Mouse (Mus musculus) heart, postnatal 0 days (tissue): Measurements from ENCODE around the gene Ap3m1. TPM values are rescaled to one million over a fixed set of nuclear protein-coding genes. Genes with fewer than 3 reads are reported as not detected.

ENCODE experiments used
- ATAC-seq: fragments of 200-750 bp; cut with Nextera tagmentation; 2 replicates; pipeline ENCODE4 v1.8.0; 2017; ENCODE audit warnings: low read depth, moderate number of reproducible peaks, moderate library complexity; ENCODE audit not compliant: insufficient read depth
- DNase-seq: peaks from one replicate; pipeline ENCODE4 v3.0.0-alpha.2; 2016; ENCODE audit warnings: low spot score
- H3K27ac ChIP-seq: fragments of 300-500 bp; sonication (generic); 2 replicates; pipeline ENCODE4 v1.5.1; 2014; ENCODE audit warnings: low read depth, mild to moderate bottlenecking
- H3K27me3 ChIP-seq: fragments of 300-500 bp; sonication (generic); 2 replicates; pipeline ENCODE4 v1.6.1; 2014; ENCODE audit warnings: low read length, mixed read lengths; ENCODE audit not compliant: control insufficient read depth, insufficient read depth
- H3K36me3 ChIP-seq: fragments of 300-500 bp; sonication (generic); replicated peaks from 2 replicates; pipeline ENCODE4 v1.6.1; 2014; ENCODE audit warnings: low read length, mixed read lengths; ENCODE audit not compliant: control insufficient read depth, insufficient read depth
- H3K4me1 ChIP-seq: fragments of 300-500 bp; sonication (generic); 2 replicates; pipeline ENCODE4 v1.6.1; 2014; ENCODE audit warnings: antibody characterized with exemption; ENCODE audit not compliant: control insufficient read depth, insufficient read depth
- H3K4me2 ChIP-seq: fragments of 300-500 bp; sonication (generic); 2 replicates; pipeline ENCODE4 v1.6.1; 2014; ENCODE audit warnings: low read depth, mild to moderate bottlenecking, low read length, moderate library complexity
- H3K4me3 ChIP-seq: fragments of 300-500 bp; sonication (generic); 2 replicates; pipeline ENCODE4 v1.5.1; 2014; ENCODE audit warnings: low read depth, low read length
- H3K9ac ChIP-seq: fragments of 300-500 bp; sonication (generic); replicated peaks from 2 replicates; pipeline ENCODE4 v1.6.1; 2014; ENCODE audit warnings: low read depth, low read length, mixed read lengths
- H3K9me3 ChIP-seq: fragments of 300-500 bp; sonication (generic); replicated peaks from 2 replicates; pipeline ENCODE4 v1.6.1; 2016; ENCODE audit warnings: low read length; ENCODE audit not compliant: control insufficient read depth
- CTCF ChIP-seq: IDR thresholded peaks from 2 replicates; pipeline ENCODE4 v1.5.1; 2016; ENCODE audit warnings: antibody characterized with exemption, control low read depth, low read depth
- EP300 ChIP-seq: IDR thresholded peaks from 2 replicates; pipeline ENCODE4 v1.6.1; 2016; ENCODE audit warnings: antibody characterized with exemption, low read depth
- WGBS: fragments of 180-500 bp; shearing (Covaris S2); extraction: QIAGEN DNeasy Blood & Tissue Kit; methylation state at CpG from one replicate; pipeline ENCODE4 v1.1.7; 2014; 5-methylcytosine and 5-hydroxymethylcytosine counted together
- polyA plus RNA-seq: library from polyadenylated mRNA; unstranded; fragments of >200 nt; fragmentation: Nextera tagmentation; extraction: Ambion mirVana; gene quantifications from 2 replicates; pipeline ENCODE4 v1.2.1, GENCODE M21; 2015
- total RNA-seq: library from RNA; depleted of rRNA; stranded (reverse); fragments of >200 nt; gene quantifications from 2 replicates; pipeline ENCODE4 v1.2.3, GENCODE M21; 2014; ENCODE audit warnings: low replicate concordance; rRNA removed

Ap3m1 gene
- total and polyA plus RNA-seq, 2 experiments from 2014 or later: 43.6 to 63.7 TPM

GRCm38 (mm10) chr14:20985482-20985881, 66.8 kb downstream of the Ap3m1 start:
- H3K9me3 ChIP-seq: no peaks in the 10 kb centered on the region
- no peak for ATAC-seq
- peaks cover 66% of the 10 kb centered on the region for H3K36me3 ChIP-seq
- H3K4me2 ChIP-seq: no peak overlapping the region
- peaks cover 11% of the 10 kb centered on the region; the same call in 1 of the 2 replicates for H3K4me1 ChIP-seq
- no peak overlapping the region for H3K4me3 ChIP-seq
- no peaks in the 10 kb centered on the region for H3K27me3 ChIP-seq
- WGBS: 40% methylated on average over 3 of the region's 3 CpGs
- H3K9ac ChIP-seq: no peak overlapping the region
- no peak for DNase-seq
- TF ChIP-seq CTCF (no peak), EP300 (no peak)
- no peak overlapping the region for H3K27ac ChIP-seq

DNA sequence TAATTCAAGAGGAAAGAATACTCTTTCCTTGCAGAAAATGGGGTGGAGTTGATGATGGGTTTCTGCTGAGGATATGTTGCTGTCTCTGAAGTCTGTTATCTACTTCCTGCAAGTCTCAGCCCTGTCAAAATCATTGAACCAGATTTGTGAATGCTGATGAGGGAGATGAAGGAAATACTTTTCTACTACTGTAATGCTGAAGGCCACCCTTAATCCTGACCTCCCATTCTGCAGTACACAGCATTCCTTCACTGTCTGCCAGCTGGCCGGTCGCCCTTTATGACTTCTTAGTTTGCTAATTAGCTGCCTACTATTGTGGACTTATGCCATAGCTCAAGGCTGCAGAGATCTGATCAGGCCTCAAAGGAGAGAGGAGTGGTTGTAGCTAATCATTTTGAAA, 68.5 kb downstream of the Ap3m1 start:
- TF ChIP-seq CTCF (no peak), EP300 (no peak)
- Histone ChIP-seq H3K27ac (0 out of 2 replicates have a peak overlapping the region, but pooled peaks have one; percentile 11), H3K4me1 (peaks cover 11% of the 10 kb centered on the region; the same call in 1 of the 2 replicates), H3K4me3 (no peak overlapping the region), H3K27me3 (no peaks in the 10 kb centered on the region), H3K36me3 (peaks cover 56% of the 10 kb centered on the region), H3K4me2 (no peak overlapping the region), H3K9me3 (no peaks in the 10 kb centered on the region), H3K9ac (no peak overlapping the region)
- ATAC-seq (peak; percentile 27), DNase-seq (peak; percentile 56)
- WGBS: 12% methylated on average over 2 of the region's 2 CpGs

Other genes starting within 250 kb of the Ap3m1 start
- gene Plau, start 215.8 kb downstream of the Ap3m1 start, total RNA-seq: 3.3 and 4.2 TPM in 2 replicates
- gene Plau, start 215.8 kb downstream of the Ap3m1 start, polyA plus RNA-seq: 0.84 and 0.89 TPM in 2 replicates
- 124 and 140 TPM in 2 replicates for gene Vcl, start 123.1 kb downstream of the Ap3m1 start, total RNA-seq
- gene Vcl, start 123.1 kb downstream of the Ap3m1 start, polyA plus RNA-seq: 42.3 and 50.2 TPM in 2 replicates
- 126 and 133 TPM in 2 replicates for gene Adk, start 66 bp upstream of the Ap3m1 start, total RNA-seq
- 246 and 255 TPM in 2 replicates for gene Adk, start 66 bp upstream of the Ap3m1 start, polyA plus RNA-seq